Mouse (Mus musculus): ENCODE results near the gene Wdfy3. TPM values are rescaled to one million over a fixed set of nuclear protein-coding genes. Genes with fewer than 3 reads are reported as not detected.
"Not testable (repeated sequence)": the region's sequence is repeated elsewhere in the genome, so short reads cannot be mapped to it uniquely, and the experiment has no call there.

Gene Wdfy3
- polyA plus RNA-seq, 1 experiment from 2014 or later, result 24.2 TPM

DNA sequence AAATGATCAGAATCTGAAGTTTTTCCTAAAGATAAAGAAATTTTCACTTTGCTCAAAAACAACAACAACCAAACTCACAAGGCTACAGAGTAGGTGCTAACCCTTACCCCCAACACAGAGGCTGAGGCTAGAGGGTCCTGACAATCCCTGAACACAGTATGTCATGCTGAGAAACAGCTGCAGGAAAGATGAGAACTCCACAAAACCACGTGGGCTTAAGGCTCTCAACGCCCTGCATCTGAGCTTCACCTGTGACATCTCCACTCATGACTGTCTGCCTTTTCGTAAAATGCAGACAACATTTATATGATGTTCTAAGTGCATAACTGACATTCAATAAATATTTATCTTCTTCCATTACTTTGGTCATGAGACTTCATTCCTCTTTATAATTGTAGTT lies 83.0 kb downstream of the Wdfy3 start:
- H3K4me3 ChIP-seq, result no peak overlapping the region
- H3K27ac ChIP-seq, result no peak overlapping the region
- H3K9me3 ChIP-seq, result no peaks in the 10 kb centered on the region
- WGBS, result 69% methylated on average over 3 of the region's 3 CpGs
- no peak for DNase-seq (ENCODE audit: low spot score)
- no peaks in the 10 kb centered on the region for H3K27me3 ChIP-seq (ENCODE audit: insufficient read depth, poor library complexity, severe bottlenecking)
- peaks cover 13% of the 10 kb centered on the region; the same call in 1 of the 2 replicates for H3K4me1 ChIP-seq (replicated peaks)
- H3K36me3 ChIP-seq, result peaks cover under 1% of the 10 kb centered on the region; the same call in 1 of the 2 replicates

DNA sequence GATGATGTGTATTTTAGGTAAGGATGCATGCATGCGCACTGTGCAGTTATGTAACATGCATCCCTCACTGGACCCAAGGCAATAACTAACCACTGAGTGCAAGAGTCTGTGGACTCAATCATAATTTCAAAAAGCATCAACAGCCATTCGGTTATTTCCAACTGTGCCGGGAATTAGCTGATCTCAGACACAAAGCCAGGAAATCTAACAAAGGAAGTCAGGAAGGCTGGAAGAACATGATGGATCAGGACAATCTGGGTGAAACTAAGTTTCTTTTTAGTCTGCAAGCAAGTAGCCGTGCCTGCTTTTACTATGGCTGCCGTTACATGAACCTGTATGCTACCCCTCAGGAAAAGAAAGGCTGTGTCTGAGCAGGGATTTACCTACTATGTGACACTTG lies 87.5 kb downstream of the Wdfy3 start:
- Histone ChIP-seq H3K9me3 (no peaks in the 10 kb centered on the region), H3K4me3 (no peak overlapping the region), H3K27me3 (ENCODE audit: insufficient read depth, poor library complexity, severe bottlenecking) (no peaks in the 10 kb centered on the region), H3K27ac (0 out of 2 replicates have a peak overlapping the region, but pooled peaks have one; percentile 23), H3K36me3 (peaks cover 40% of the 10 kb centered on the region), H3K4me1 (replicated peaks) (peaks cover 10% of the 10 kb centered on the region; the same call in 1 of the 2 replicates)
- DNase-seq (ENCODE audit: low spot score), result no peak
- WGBS, result 83% methylated on average over 5 of the region's 5 CpGs

DNA sequence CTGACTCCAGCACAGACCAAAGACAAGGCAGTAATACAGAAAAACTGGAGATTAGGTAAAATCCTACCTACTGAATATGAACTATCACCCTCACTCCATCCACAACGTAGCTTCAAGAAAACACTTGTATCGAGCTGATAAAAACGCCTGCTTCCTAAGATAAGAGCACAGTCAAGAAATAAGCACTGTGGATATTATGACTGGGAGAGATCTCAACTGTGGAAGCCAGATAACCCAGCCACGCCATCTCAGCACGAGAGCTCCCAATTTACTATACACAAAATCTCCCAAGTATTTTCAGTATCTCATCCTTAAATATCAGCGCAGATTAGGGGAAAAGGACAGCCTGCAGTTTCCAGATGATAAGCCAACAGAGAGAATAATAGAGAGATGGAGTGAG lies 90.1 kb downstream of the Wdfy3 start:
- DNase-seq (ENCODE audit: low spot score), result no peak
- 94% methylated on average over 6 of the region's 6 CpGs for WGBS
- Histone ChIP-seq H3K4me3 (no peak overlapping the region), H3K27me3 (ENCODE audit: insufficient read depth, poor library complexity, severe bottlenecking) (no peaks in the 10 kb centered on the region), H3K27ac (no peak overlapping the region), H3K4me1 (replicated peaks) (peaks cover 10% of the 10 kb centered on the region; the same call in 1 of the 2 replicates), H3K9me3 (no peaks in the 10 kb centered on the region), H3K36me3 (peaks cover 48% of the 10 kb centered on the region)

DNA sequence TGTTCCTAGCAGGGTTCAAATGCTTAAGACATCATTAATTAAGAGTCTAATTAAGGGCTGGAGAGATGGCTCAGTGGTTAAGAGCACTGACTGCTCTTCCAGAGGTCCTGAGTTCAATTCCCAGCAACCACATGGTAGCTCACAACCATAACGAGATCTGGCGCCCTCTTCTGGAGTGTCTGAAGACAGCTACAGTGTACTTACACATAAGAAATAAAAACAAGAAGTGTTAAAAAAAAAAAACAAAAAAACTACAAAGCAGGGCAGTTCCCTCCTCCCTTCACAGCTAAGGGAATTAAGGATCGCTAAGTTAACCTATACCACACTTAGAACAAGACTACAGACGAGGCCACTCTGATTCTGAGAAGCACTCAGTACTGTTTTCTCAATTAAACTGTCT lies 97.1 kb downstream of the Wdfy3 start:
- WGBS, result 79% methylated on average over 4 of the region's 4 CpGs
- not testable (repeated sequence) for H3K27me3 ChIP-seq (ENCODE audit: insufficient read depth, poor library complexity, severe bottlenecking); H3K27ac ChIP-seq; H3K4me3 ChIP-seq; H3K9me3 ChIP-seq; DNase-seq (ENCODE audit: low spot score); H3K4me1 ChIP-seq (replicated peaks)
- peaks cover 29% of the 10 kb centered on the region for H3K36me3 ChIP-seq

DNA sequence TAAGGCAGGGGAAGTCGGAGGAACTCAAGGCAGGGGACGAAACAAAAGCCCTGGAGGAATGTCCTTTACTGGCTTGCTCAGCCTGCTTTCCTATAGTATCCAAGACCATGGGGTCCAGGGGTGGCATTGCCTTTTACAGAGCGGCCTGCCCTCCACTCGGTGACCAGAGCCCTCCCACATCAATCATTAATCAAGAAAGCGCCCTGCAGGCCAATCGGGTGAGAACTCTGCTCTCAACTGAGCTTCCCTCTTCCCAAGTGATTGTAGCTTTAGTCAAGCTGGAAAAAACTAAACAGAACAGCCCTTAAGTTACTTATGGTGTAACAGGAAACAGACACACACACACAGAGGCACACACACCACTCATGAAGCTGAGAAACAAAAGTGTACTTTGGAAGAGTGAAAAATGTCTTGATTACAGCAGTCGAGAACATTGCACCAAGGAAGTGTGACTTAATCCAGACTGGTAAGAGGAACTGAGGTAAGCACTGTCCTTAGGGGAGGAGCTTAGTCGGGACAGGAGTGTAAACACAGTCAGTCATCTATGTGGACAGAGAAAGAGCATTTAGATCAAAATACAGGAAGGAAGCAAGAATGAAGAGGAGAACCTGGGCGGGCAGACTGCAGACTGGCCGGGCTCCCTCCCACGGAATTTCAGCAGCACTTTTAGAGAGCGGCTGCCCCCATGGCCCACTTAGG lies 101.4 kb downstream of the Wdfy3 start:
- no peaks in the 10 kb centered on the region for H3K9me3 ChIP-seq
- H3K27me3 ChIP-seq (ENCODE audit: insufficient read depth, poor library complexity, severe bottlenecking), result no peaks in the 10 kb centered on the region
- peaks cover 8% of the 10 kb centered on the region for H3K4me1 ChIP-seq (replicated peaks)
- 0 out of 2 replicates have a peak overlapping the region, but pooled peaks have one; percentile 0 for H3K27ac ChIP-seq
- peak; percentile 10 for DNase-seq (ENCODE audit: low spot score)
- no peak overlapping the region for H3K4me3 ChIP-seq
- H3K36me3 ChIP-seq, result peaks cover 49% of the 10 kb centered on the region
- 61% methylated on average over 12 of the region's 12 CpGs for WGBS

DNA sequence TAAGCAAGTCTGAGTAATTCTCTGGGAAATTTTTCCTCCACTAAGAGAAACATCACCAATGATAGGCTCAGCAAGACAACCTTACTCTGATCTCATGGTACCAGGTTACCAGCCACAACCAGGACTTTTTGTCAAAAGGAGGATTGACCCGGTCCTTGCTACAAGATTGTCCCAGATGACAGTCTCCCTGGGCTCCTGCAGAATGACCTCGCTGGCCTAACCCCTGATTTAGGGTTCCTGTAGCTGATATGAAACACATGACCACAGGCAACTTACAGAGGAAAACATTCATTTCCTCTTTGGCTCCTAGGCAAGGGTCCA lies 101.9 kb downstream of the Wdfy3 start:
- DNase-seq (ENCODE audit: low spot score), result no peak
- Histone ChIP-seq H3K4me1 (replicated peaks) (peaks cover 8% of the 10 kb centered on the region), H3K36me3 (peaks cover 53% of the 10 kb centered on the region), H3K4me3 (no peak overlapping the region), H3K27ac (no peak overlapping the region), H3K9me3 (no peaks in the 10 kb centered on the region), H3K27me3 (ENCODE audit: insufficient read depth, poor library complexity, severe bottlenecking) (no peaks in the 10 kb centered on the region)
- WGBS, result 71% methylated on average over 2 of the region's 2 CpGs

DNA sequence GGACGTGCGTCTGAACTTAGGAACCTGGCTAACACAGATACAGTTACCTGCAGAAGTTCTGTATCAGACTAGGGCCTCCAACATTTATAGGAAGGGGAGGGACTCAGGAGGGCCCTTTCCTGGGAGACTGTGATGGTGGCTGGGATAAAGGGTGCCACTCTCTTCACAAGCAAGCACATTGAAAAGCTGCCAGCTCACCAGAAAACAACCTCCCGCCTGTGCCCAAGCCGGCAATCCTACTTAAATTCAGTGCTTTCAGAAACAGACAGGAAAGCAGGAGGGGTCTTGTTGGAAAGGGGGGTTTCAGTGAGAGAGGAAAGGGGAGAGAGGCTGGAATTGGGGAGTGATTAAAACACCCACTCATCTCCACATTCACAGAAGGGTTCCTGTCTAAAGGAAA lies 106.9 kb downstream of the Wdfy3 start:
- Histone ChIP-seq H3K27ac (no peak overlapping the region), H3K4me1 (replicated peaks) (no peaks in the 10 kb centered on the region; the same call in 1 of the 2 replicates), H3K27me3 (ENCODE audit: insufficient read depth, poor library complexity, severe bottlenecking) (no peaks in the 10 kb centered on the region), H3K9me3 (no peaks in the 10 kb centered on the region), H3K4me3 (no peak overlapping the region), H3K36me3 (peaks cover 80% of the 10 kb centered on the region)
- WGBS, result 84% methylated on average over 4 of the region's 4 CpGs
- no peak for DNase-seq (ENCODE audit: low spot score)

DNA sequence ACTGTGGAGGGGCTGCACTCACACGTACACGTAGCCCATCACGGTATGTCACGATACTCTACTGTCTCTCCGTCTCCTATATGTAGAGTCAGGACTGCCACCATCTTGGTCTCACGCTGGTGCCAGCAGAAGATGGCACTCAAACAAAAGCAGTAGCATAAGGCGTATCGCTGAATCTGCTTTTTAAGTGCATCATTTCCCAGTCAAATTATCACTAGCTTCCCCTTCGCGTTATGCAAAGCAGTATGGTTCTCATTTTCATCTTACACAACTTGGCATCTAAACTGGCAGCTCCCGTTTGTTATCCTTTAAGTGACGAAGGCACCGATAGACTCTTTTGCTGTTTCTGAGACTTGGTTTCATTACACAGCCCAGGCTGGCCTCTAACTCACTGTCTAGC lies 110.4 kb downstream of the Wdfy3 start:
- 97% methylated on average over 13 of the region's 13 CpGs for WGBS
- H3K36me3 ChIP-seq, result peaks cover 86% of the 10 kb centered on the region

DNA sequence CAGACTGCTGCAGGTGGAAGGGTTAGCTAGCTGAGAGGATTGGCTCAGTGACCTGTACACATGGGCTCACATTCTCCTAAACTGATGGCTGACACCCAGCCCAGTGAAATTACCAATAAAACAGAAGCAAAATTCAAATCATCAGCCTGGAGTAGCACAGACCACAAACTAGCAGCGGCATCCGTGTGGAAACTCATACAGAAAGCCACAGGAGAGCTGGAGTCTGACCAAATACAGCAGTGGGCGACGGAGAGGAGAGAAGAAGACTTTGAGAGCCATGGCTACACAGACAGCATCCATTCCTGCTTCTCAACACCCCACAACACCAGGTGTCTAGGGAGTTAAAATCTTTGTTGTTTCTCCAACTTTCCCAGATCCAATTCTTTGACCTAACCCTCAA lies 110.8 kb downstream of the Wdfy3 start:
- DNase-seq (ENCODE audit: low spot score), result no peak
- H3K4me1 ChIP-seq (replicated peaks), result no peaks in the 10 kb centered on the region
- no peak overlapping the region for H3K4me3 ChIP-seq
- no peak overlapping the region for H3K27ac ChIP-seq
- no peaks in the 10 kb centered on the region for H3K9me3 ChIP-seq
- WGBS, result 88% methylated on average over 4 of the region's 4 CpGs
- H3K36me3 ChIP-seq, result peaks cover 91% of the 10 kb centered on the region
- H3K27me3 ChIP-seq (ENCODE audit: insufficient read depth, poor library complexity, severe bottlenecking), result no peaks in the 10 kb centered on the region

More for the DNA sequence above, 110.4 kb downstream of the Wdfy3 start:
- H3K4me3 ChIP-seq, result no peak overlapping the region
- no peaks in the 10 kb centered on the region for H3K4me1 ChIP-seq (replicated peaks)
- no peak overlapping the region for H3K27ac ChIP-seq
- no peak for DNase-seq (ENCODE audit: low spot score)
- H3K27me3 ChIP-seq (ENCODE audit: insufficient read depth, poor library complexity, severe bottlenecking), result no peaks in the 10 kb centered on the region
- H3K9me3 ChIP-seq, result no peaks in the 10 kb centered on the region

DNA sequence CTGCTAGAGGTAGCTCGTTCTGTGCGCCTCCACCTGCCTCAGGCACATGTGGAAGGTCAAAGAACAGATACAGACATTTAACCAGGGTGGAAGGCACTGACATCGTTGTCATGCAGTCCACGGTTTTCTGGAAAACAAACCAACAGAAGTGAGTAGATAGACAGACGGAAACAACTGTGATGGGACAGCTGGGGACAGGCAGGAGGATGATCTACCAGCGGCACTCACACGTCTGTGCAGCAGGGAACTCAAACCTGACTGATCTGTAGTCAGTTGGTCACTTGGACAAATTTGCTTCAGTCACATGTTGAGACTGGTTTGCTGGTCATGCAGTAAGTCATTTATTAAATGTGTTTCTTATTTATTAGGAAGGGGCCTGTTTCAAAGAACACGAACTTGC lies 112.3 kb downstream of the Wdfy3 start:
- 91% methylated on average over 8 of the region's 8 CpGs for WGBS
- Histone ChIP-seq H3K4me3 (no peak overlapping the region), H3K27ac (no peak overlapping the region), H3K36me3 (peaks cover 95% of the 10 kb centered on the region), H3K4me1 (replicated peaks) (no peaks in the 10 kb centered on the region), H3K27me3 (ENCODE audit: insufficient read depth, poor library complexity, severe bottlenecking) (no peaks in the 10 kb centered on the region), H3K9me3 (no peaks in the 10 kb centered on the region)
- DNase-seq (ENCODE audit: low spot score), result no peak

DNA sequence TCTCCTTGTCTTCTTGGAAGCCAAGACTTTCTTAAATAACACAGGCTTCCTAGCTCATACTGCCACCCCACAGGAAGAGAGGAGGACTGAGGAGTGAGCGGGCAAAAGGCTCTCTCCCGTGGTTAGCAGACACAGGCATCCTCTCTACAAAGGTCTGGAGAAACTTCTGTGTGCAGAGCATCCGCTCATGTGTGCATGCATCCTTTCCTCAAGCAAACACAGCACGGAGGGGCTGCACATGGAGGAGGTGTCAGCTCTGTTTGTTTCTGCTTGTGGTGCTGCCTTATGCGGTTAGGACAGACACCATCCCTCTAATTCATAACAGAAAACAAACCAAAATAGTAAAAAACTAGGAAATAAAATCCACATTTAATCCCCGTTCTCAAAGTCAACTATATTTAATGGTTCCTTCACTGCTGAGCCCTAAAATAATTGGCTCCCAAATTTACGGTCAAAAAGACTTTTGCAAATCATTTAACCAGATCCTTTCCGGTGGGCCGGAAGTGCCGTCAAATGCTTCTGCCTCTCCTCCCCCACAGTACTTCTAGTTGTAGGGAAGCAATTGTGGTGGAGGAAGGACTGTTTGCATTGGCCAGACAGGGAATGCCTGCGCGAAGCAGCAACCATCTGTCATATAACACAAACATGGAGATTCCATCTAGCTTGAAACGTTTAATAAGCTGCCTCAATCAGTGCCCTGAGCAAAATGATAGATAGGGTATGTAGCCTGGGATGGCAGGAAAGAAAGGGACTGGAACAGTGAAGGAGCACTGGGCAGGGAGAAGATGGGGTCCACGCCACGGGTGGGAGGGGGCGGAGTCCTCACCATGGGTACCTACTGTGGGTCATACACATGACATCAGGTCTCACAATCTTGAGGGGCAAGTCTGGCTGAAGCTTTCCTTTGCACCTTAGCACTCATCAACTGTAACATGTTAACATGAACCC lies 115.1 kb downstream of the Wdfy3 start:
- Histone ChIP-seq H3K27me3 (ENCODE audit: insufficient read depth, poor library complexity, severe bottlenecking) (no peaks in the 10 kb centered on the region), H3K4me3 (no peak overlapping the region), H3K36me3 (peaks cover 95% of the 10 kb centered on the region), H3K9me3 (no peaks in the 10 kb centered on the region), H3K4me1 (replicated peaks) (no peaks in the 10 kb centered on the region), H3K27ac (no peak overlapping the region)
- no peak for DNase-seq (ENCODE audit: low spot score)
- 90% methylated on average over 16 of the region's 16 CpGs for WGBS

DNA sequence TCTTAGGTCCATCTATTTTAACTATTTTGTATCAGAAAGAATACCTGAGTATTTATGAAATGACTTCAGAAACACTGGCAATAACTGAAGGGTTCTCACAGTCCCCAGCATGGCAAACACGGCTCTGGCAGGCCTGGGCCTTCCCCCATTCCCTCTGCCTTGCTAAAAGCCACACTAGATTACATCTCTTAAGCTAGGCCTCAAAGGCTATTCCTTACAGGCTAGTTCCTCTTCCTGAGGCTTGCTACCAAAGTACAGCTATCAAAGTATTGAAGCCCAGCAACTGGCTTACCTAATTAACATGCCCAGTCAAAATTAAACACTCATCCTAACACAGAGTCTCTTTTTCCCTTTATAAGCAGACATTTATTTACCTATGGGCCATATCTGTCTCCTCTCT lies 117.8 kb downstream of the Wdfy3 start:
- Histone ChIP-seq H3K4me3 (no peak overlapping the region), H3K9me3 (no peaks in the 10 kb centered on the region), H3K36me3 (peaks cover 100% of the 10 kb centered on the region), H3K27me3 (ENCODE audit: insufficient read depth, poor library complexity, severe bottlenecking) (no peaks in the 10 kb centered on the region), H3K27ac (no peak overlapping the region), H3K4me1 (replicated peaks) (peaks cover 4% of the 10 kb centered on the region; the same call in 1 of the 2 replicates)
- 91% methylated on average over 1 of the region's 1 CpGs for WGBS
- DNase-seq (ENCODE audit: low spot score), result no peak

DNA sequence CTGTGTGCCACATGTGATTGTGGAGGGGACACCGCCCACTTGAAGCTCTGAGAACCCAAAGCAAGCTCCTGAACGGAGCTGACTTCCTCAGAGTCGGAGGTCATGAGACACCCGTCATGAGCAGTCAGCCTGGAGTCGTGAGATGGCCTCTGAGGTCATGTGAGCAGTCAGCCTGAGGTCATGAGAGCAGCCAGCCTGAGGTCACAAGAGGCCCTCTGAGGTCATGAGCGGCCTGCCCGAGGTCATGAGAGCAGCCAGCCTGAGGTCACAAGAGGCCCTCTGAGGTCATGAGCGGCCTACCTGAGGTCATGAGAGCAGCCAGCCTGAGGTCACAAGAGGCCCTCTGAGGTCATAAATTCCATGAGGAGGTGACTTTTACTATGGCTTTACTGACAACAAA lies 120.4 kb downstream of the Wdfy3 start:
- Histone ChIP-seq H3K36me3 (peaks cover 94% of the 10 kb centered on the region), H3K4me1 (replicated peaks) (peaks cover 4% of the 10 kb centered on the region; the same call in 1 of the 2 replicates), H3K4me3 (no peak overlapping the region), H3K27me3 (ENCODE audit: insufficient read depth, poor library complexity, severe bottlenecking) (no peaks in the 10 kb centered on the region), H3K27ac (no peak overlapping the region), H3K9me3 (no peaks in the 10 kb centered on the region)
- 53% methylated on average over 8 of the region's 8 CpGs for WGBS
- peak; percentile 37 for DNase-seq (ENCODE audit: low spot score)
